Mouse (Mus musculus) thymus, adult 2 months (tissue): ENCODE measurements around the gene Neb.

Experiments used
- CTCF ChIP-seq: fragments of 200-500 bp; IDR thresholded peaks from 2 replicates; pipeline ENCODE4 v1.5.1; 2012; ENCODE audit warnings: mild to moderate bottlenecking, control low read depth, low read length, moderate library complexity, borderline replicate concordance; ENCODE audit not compliant: control insufficient read depth, poor library complexity, insufficient read depth; ENCODE audit errors: extremely low read depth
- POLR2A ChIP-seq: fragments of 200-500 bp; IDR thresholded peaks from 2 replicates; pipeline ENCODE4 v1.6.1; 2012; ENCODE audit warnings: mild to moderate bottlenecking, low read length, control low read depth, moderate library complexity; ENCODE audit not compliant: control insufficient read depth, poor library complexity, insufficient read depth; ENCODE audit errors: extremely low read depth

GRCm38 (mm10) chr2:52378848-52379261 is 581 bp upstream of the Neb start:
- TF ChIP-seq CTCF (no peak), POLR2A (no peak)
